Mouse (Mus musculus): Measurements from ENCODE around the gene Pitpnm3.
A peak's percentile ranks its signal among the peaks of the same experiment; 100 is the strongest.

The Pitpnm3 gene

DNA sequence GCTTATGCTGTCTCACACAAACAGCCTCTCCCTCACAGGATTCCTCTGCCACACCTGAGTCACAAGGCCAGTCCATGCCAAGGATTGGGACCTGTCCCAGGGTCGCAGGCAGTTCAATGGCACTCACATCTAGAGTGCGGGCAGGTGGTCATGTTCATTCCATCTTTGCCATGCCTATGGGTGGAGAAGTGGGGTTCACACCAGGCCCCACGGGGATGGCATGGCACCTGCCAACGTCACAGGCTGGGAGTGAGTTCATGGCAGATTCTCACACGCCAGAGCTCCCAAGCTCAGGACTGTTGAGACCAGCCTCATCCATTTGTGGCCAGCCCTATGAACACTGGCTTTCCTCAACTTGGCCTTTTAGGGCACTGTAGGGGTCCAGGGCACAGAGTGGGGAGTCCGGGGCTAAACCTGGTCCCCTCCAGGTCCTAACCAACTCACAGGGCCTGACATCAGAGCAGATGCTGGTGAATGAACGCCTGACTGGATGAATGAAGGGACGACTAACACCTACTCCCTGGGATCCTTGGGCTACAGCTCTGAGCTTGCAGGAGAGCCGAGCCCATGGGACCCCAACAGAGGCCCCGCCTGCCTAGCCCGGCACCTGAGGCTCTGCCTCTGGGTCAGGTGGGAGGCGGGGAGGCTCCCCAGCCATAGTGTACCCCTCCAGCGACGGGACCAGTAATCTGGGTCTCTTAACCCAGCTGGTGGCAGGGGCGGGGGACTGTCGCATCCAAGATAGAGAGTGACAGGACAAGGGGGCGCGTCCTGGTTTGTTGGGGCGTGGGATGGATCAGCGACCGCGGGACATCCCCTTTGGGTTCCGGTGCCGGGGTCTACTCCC is 819 bp downstream of the Pitpnm3 start:
- no peak for DNase-seq

DNA sequence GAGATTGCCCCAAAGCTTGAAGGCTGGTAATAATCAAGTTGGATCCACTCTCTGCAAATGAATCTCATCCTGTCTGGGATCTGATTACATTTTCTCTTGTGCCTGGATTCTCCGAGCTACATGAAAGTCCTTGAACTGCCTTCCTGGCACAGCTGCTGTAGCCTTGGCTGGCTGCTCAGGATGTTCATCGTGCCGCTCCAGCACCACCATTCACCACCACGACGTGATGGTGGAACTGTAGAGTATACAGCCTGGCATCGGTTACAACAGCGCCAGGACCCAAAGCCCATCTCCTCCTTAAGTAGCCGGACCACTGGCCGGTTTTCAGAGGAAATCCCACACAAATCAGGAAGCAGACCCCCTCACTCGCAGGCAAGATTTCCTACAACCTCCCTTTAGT is 2.5 kb downstream of the Pitpnm3 start:
- no peak for DNase-seq

- DNase-seq, result peak; percentile 88
Observed at GRCm38 (mm10) chr11:72132266-72132665, 3.3 kb downstream of the Pitpnm3 start.

DNA sequence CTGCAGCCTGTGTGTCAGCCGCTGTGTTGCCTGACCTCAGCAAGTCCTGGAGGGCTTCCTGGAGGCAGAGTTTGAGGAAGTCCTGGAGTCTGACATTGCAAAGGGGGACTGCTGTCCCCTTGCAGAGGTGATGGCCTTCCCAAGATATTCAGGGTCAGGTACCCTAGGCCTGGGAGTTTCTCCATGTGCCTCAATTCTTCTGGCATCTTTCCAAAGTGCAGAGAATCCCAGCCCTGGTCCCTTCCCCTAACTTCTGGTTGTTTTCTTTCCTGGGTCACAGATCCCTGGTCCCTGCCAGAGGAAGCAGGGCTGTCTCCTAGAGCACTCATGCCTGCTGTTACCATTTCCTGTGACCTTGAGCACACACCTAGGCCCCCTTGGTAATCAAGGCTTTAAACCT is 3.9 kb downstream of the Pitpnm3 start:
- no peak for DNase-seq

GRCm38 (mm10) chr11:72130905-72131304 is 4.7 kb downstream of the Pitpnm3 start:
- no peak for DNase-seq

GRCm38 (mm10) chr11:72130472-72130871 is 5.1 kb downstream of the Pitpnm3 start:
- DNase-seq, result no peak

- peak; percentile 80 for DNase-seq
Observed at GRCm38 (mm10) chr11:72130021-72130420, 5.6 kb downstream of the Pitpnm3 start.

GRCm38 (mm10) chr11:72129032-72129894 is 6.3 kb downstream of the Pitpnm3 start:
- no peak for DNase-seq

GRCm38 (mm10) chr11:72127450-72128189 is 8.0 kb downstream of the Pitpnm3 start:
- DNase-seq, result no peak

DNA sequence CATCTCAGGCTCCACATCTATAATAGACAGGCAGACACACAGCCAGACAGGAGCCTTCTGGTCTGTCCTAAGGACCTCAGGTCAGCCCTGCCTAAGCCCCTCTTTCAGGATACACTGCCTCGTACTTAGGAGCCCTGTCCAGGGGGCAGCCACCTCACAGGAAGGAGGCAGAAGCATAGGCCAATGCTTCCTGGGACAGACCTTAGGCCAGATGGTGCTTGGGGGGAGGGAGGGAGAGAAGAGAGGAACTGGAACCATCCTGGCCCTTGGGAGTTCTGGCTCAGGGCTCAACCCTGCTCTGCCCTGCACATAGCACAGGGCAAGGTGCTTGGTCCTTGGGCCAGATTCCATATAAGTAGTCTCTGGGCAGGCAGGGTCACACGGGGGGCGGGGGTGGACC is 9.8 kb downstream of the Pitpnm3 start:
- no peak for DNase-seq

DNA sequence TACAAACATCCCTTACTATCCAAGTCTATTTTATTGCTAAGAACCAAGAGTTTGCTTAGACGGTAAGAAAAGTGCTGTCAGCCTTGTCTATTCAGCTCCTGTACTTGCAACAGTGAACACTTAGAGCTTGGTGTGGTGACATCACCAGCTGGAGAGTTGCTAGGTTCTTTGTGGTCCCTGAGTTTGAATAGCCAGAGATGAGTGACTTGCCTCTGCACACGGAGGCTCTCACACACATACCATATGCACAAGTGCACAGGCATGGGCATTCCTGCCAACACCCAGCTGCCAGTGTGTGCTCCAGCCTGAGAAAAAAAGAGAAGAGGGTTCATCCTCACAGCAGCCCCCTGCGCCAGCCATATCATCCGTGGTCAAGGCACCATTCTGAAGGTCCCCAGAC is 12.0 kb downstream of the Pitpnm3 start:
- no peak for DNase-seq

DNA sequence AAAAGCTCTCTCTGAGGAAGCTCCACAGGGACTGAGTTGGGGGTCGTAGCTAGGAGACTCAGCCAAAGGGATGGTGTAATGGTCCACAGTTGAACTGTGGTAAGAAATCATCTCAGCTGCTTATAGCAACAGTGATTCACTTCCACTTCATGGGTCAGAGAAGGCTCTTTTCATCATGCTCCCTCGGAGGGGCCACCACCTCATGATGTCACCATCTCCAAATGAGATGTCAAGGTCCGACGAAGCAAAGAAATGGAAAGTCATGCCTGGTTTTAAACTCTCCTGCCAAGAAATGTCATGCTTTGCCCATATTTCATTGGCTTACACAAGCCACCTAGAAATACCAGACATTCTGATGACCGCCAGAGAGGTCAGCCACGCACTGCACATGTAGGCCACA is 15.2 kb downstream of the Pitpnm3 start:
- no peak for DNase-seq

DNA sequence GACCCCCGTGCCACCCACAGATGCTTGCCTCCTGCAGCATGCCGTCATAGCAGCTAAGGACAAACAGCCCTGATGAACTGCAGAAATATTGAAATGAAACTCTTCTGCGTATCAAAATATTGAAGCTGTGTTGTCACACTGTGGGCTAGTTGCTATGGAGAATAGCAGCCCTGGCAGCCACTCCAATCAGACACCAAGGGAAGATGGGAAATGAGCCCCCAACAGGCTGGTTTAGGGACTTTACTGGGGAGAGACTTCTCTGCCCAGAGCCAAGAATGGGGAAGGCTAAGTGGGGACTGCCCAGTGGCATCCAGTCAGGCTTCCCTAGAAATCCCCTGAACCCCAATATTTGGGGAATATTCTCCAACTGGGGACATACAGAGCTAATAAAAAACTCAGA is 16.9 kb downstream of the Pitpnm3 start:
- DNase-seq, result no peak

DNA sequence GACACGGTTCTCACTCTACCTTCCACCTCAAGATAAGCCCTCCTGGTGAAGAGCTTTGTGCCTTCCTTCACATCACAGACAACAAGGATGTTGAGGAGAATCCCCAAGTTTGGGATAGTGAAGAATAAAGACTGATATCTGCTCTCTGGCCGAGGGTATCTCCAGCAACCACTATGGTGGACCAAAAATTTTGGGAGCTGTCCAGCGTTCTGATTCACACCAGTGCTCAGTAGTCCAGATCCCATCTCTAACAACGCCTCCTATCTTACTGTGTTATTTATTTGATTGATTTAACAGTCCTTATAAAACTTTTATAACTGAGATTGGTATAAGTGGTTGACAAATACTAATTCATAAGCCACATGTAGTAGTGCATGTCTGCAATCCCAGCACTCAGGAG is 22.3 kb downstream of the Pitpnm3 start:
- DNase-seq, result no peak

- no peak for DNase-seq
Observed at GRCm38 (mm10) chr11:72110726-72111125, 24.9 kb downstream of the Pitpnm3 start.

GRCm38 (mm10) chr11:72104223-72104622 is 31.4 kb downstream of the Pitpnm3 start:
- DNase-seq, result no peak

DNA sequence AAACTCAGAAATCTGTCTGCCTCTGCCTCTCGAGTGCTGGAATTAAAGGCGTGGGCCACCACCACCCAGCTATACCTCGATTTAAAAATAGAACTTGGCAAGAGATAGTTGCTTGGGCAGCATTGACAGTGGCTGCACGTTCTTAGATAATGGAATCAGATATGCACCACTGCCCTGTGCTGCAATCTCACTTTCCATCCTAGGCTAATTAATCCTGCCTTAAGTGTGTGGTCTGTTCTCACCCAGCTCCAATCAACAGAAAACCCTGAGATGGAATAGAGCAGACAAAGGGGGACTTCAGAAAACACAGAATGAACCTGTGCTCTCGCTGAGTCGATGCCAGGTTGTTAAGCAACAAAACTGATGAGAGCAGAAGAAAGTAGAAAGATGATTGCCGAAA is 32.0 kb downstream of the Pitpnm3 start:
- DNase-seq, result no peak

DNA sequence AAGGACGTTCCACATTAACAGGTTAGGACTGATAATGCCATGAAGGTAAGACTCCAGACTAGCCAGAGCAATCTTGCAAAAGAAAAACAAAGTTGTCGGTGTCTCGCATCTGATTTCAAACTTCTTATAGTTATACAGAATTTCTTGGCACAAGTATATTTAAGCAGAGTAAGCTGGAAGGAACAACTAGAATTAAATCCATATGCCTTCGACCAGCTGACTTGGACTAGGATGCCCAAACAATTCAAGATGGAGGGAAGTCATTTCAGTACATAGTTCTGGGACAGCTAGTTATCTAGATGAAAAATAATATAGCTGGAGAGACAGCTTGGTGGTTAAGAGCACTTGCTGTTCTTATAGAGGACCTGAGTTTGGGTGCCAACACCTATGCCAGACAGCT is 34.6 kb downstream of the Pitpnm3 start:
- no peak for DNase-seq

DNA sequence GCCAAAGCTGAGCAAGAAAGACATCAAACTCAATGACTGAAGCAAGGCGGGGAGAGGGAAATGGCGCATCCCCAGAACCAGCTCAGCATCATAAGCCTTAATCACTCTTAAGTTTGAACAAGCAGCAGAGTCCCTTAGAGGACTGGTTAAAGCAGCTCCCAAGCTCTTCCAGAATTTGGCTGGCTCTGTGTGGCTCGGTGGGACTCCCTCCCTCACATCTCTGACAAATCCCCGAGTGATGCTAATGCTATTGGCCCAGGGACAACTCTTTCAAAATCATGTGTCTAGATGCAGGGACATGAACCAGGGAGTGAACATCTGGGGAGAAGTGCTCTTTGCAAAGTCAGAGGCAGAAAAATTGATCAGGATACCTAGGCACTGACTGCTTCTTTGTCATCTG is 36.4 kb downstream of the Pitpnm3 start:
- DNase-seq, result peak; percentile 29

DNA sequence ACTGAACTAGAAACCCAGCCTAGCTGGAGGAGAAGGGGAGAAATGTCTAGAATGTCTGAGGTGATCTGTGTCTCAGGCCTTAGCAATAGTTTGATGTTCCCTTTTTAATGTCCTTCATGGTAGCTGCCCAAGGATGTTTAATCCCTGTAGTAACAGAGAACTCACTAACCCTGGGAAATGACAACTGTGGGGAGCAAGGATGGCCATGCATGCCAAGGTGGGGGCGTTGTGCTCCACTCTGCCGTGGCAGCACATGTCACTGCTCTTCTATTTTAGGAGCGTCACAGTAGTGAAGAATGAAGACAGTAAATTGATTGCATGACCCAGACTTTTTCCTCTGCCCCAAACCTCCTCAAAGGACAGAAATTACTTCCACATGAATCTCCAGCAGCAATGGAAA is 37.6 kb downstream of the Pitpnm3 start:
- DNase-seq, result no peak

DNA sequence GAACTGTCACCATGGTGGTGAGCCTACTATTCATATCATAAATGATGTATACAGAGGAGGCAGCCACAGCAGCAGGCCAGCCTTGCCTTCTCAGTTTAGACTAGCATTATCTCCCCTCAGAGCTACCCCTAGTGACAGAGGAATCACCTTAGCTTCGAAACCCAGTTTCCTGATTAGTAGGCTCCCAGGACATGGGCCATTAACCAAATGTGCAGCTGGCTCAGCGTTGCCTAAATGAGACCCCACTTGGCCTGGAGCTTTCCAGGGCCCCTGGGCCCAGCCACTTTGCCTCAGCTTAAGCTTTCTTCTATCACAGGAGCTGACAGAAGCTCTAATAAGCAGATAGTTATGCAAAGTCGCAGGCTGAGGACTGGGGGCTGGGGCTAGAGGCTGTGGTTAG is 39.6 kb downstream of the Pitpnm3 start:
- DNase-seq, result no peak

DNA sequence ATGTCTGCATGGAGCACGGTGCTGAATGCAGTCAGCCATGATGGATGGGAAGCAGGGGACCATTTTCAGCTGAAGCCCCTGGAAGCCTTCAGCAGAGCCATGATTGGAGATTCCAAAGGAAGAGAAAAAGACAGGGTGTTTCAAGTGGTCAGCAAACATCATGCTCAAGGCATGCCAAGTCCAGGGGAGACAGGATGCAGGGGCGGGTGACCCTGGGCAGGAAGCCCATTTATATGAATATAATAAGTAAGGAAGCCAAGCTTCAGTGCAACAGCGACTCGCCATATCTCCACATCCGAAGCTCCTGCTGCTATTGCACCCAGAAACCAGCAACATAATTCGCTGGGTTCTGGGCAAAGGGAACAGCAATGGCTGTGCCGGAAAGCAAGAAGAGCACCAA is 41.1 kb downstream of the Pitpnm3 start:
- DNase-seq, result peak; percentile 75

DNA sequence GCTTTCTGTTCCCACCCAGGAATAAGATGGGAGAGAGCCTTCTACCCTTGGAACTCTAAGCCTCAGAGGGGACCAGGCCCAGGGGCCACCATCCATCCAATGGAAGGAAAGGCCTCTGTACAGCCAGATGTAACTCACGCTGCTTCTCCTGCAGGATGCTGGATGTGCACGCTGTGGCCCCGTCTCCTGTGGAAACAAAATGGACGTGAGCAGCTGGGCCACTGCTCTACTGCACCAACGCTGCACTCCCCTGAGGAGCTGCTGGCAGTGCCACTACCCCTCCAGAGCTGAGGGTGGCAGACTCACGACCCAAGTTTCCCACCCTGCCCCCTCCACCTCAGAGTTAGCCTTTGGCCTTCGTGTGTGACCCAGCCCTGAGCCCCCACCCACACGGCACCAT is 43.2 kb downstream of the Pitpnm3 start:
- DNase-seq, result no peak

Measured in lung, postnatal 10 days (tissue).